Comparison of ENCODE assay signal across 24 mouse cellular contexts in the genomic region with DNA sequence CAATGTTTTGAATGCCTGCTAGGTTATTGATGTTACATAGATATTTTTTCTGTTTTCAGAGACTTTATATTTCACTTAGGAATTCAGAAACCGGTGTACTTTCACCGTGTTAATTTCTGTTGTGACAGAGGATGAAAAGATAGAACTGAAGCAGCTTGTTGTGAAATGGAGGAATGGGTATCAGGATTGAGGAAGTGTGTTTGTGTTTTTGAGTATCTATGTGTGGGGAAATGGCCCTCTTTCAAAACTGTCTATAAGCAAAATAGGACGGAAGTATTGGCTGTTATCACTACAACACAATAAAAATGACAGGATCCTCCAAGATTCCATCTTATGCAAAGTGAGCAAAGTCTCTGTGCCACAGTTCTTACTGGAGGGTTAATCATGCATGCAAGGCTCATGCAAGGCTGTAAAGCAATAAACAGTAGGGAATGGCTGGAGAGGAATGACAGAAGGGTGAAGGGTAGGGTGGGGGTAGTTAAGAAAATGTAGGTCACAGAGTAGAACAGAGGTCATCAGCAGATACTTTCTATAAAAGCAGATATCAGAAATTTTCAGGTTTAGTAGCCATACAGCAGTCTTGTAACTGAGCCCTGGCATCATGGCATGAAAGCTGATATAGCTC.
"Had no signal": no experiment of that assay in that cellular context is flagged by ENCODE, and none has a peak within 500 bp of the region (broad histone marks: within the 10 kb centered on the region; RNA-seq: fewer than 3 reads in every experiment).

No protein-coding gene starts in this region.

- DNase-seq: kidney, adult 11 months; kidney, adult 9 months; kidney, postnatal 14 days; kidney, postnatal 4 days; left cerebral cortex, postnatal 4 days; liver, postnatal 0 days; lung, embryonic 14.5 days; lung, postnatal 4 days; right cerebral cortex, postnatal 4 days; spleen, adult 18-20 months; thymus, adult 18-20 months; thymus, postnatal 36 days had no signal

- H3K4me2 ChIP-seq: limb, embryonic 12.5 days; limb, embryonic 15.5 days; liver, embryonic 11.5 days; lung, embryonic 14.5 days; midbrain, embryonic 13.5 days; neural tube, embryonic 13.5 days; stomach, embryonic 15.5 days had no signal

- H3K9me3 ChIP-seq: limb, embryonic 12.5 days; limb, embryonic 15.5 days; megakaryocyte, embryonic 14.5 days; midbrain, embryonic 10.5 days; midbrain, embryonic 13.5 days; neural tube, embryonic 13.5 days; stomach, embryonic 15.5 days had no signal

- H3K27ac ChIP-seq: limb, embryonic 12.5 days; limb, embryonic 15.5 days; liver, embryonic 14.5 days; midbrain, embryonic 10.5 days; midbrain, embryonic 13.5 days; neural tube, embryonic 13.5 days; stomach, embryonic 15.5 days had no signal

- H3K4me3 ChIP-seq: limb, embryonic 12.5 days; limb, embryonic 15.5 days; megakaryocyte, embryonic 14.5 days; midbrain, embryonic 10.5 days; midbrain, embryonic 13.5 days; myocyte; neural tube, embryonic 13.5 days; stomach, embryonic 15.5 days had no signal

- H3K27me3 ChIP-seq: limb, embryonic 12.5 days; limb, embryonic 15.5 days; megakaryocyte, embryonic 14.5 days; midbrain, embryonic 13.5 days; neural tube, embryonic 13.5 days; stomach, embryonic 15.5 days had no signal

- H3K4me1 ChIP-seq: limb, embryonic 12.5 days; limb, embryonic 15.5 days; midbrain, embryonic 10.5 days; midbrain, embryonic 13.5 days; neural tube, embryonic 13.5 days; stomach, embryonic 15.5 days had no signal

- ATAC-seq: liver, postnatal 0 days; lung, postnatal 0 days; midbrain, embryonic 13.5 days; midbrain, embryonic 16.5 days had no signal

- H3K9ac ChIP-seq: limb, embryonic 12.5 days; limb, embryonic 15.5 days; liver, embryonic 14.5 days; liver, postnatal 0 days; lung, embryonic 14.5 days; midbrain, embryonic 13.5 days; neural tube, embryonic 13.5 days; stomach, embryonic 15.5 days had no signal

- H3K36me3 ChIP-seq: limb, embryonic 15.5 days; neural tube, embryonic 13.5 days; stomach, embryonic 15.5 days had no signal
